Mouse (Mus musculus) right cerebral cortex, postnatal 36 days (tissue): ENCODE measurements around the gene Iffo1.

Experiments used
- DNase-seq, 2 experiments: peaks; one replicate each; pipeline ENCODE4 v3.0.0; 2022; ENCODE audit warnings: low spot score in 2 of 2, mixed read lengths in 1 of 2

The Iffo1 gene

DNA sequence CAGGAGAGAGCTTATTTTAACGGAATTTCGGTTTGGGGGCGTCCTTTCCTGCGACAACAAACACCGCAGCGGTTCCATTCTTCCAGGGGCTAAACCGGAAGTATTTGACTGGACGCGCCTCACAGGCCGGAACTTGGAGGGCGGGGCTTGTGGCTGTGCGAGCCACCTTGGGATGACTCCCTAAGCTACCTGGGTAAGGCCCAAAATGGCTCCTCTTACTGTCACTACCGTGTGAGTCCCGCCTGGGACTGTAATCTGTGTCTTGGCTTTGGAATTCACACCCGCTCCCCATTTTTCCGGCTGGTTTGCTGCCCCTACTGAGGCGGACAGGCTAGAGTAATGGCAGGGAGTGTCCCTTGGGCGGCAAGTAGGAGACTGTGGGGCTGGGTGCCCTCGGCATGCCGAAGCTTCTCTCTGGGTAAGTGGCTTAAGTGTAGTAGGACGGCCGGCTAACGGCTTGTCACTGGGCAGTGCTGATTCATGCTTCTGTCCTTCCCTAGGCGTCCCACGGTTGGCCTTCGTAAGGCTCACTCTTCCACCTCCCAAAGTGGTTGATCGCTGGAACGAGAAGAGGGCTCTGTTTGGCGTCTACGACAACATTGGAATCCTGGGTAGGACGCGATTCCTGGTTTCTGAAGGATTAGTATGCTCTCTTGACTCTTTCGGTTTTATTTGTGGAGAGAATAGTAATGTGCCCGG is 47.1 kb downstream of the Iffo1 start:
- peak; percentile 88 for DNase-seq

DNA sequence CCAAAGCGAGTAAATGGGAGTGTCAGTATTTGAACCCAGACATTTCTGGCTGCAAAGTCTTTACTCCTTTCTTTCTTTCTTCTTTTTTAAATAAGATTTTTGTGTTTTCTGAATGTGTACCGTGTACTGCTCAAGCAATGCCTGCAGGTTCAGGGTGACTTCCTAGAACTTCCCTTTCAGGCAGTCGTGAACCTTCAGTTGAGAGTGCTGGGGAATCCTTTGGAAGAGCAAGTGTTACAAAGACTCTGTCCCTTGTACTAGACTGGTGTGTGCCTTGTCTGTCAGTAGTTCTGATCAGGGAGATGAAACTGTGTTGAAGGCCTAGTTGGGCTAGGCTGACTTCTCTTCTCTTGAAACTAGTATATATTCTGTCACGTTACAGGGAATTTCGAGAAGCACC is 47.8 kb downstream of the Iffo1 start:
- DNase-seq, result no peak

DNA sequence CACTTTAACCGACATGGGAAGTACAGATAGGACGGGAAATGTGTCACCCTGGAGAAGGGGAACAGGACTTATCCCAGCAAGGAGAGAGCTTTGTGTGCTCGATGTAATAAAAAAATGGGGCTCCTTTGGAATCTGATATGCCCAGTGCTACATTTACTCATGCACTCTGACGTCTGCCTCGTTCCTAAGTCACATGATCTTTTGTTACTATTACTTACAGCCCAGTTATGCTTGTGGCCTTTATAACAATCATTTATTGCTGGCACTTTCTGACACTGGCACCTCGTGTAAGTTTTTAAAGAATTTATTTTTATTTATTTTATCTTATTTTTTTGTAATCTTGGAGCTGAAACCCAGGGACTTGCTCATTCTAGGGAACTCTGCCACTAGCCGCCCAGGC is 48.3 kb downstream of the Iffo1 start:
- DNase-seq, result no peak

DNA sequence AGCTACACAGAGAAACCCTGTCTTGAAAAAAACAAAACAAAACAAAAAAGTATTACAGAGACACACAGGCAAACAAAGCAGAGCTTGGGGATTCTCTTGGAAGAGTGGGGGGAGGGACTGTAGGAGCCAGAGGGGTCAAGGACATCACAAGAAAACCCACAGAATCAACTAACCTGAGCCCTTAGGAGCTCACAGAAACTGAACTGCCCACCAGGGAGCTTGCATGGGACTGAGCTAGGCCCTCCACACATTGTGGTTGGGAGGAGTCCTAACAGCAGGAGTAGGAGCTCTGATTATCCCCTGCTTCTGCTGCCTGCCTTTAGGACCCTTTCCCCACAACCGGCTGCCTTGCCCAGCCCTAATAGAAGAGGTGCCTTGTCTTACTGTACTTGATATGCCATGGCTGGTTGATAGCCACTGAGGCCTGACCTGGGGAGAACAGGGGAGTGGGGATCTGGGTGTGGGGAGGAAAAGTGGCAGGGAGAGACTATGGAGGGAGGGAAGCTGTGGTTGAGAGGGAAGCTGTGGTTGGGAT is 50.6 kb downstream of the Iffo1 start:
- DNase-seq, result no peak

DNA sequence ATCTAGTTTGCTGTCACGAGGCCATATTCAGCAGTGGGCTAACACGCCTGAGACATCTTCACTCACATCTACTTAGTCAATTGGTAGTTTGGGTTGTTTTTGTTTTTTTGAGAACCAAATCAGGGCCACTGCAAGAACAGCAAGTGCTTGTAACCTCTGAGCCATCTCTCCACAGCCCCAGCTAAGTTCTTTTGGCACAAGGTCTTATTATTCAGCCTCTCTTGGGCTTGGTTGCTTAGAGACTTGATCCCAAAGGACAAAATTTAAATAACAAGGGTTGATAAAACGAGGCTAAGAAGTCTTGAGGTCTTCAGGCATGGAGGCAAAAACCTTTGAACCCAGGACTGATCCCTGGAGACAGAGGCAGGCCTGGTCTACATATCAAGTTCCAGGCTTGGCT is 51.3 kb downstream of the Iffo1 start:
- no peak for DNase-seq

DNA sequence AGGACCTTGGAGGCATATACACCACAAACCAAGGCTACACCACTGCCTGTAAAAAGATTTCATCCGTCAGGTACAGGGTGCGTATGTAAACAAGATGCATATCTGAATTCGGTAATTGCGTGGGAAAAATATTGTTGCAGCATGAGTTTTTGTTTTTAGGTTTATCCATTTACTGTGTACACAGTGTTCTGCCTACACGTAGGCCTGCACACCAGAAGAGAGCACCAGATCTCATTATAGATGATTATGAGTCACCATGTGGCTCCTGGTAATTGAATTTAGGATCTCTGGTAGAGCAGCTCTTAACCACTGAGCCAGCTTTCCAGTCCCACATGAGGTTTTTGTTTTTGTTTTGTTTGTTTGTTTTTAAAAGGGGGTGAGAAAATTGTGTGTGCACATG is 52.1 kb downstream of the Iffo1 start:
- no peak for DNase-seq

DNA sequence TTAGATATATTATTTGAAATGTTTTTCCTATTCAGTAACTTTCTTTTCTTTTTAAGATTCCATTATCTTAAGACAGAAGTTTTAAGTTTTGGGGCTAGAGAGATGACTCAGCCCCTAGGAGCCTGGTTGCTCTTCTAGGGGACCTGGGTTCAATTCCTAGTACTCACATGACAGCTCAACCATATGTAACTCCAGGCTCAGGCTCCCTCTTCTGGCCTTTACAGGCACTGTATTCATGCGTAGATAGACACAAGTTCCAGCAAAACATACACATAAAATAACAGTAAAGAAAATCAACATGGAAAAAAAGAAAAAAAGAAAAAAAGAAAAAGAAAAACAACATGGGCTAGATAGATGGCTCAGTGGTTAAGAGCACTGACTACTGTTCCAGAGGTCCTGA is 65.4 kb downstream of the Iffo1 start:
- no peak for DNase-seq
